Mouse (Mus musculus) CH12.LX (cell line): ENCODE measurements at regions not wholly inside any gene's neighbourhood (a gene's known extent, or its start where the extent isn't known, plus 50 kb on each side); places are given as distances from the start of the nearest gene placed in this dataset.

Experiments used
- CTCF ChIP-seq, 2 experiments: IDR thresholded peaks in 1 of 2; conservative IDR thresholded peaks in 1 of 2; 2 replicates each; pipeline ENCODE4 v1.5.1; 2011 to 2012; ENCODE audit warnings: low read depth in 2 of 2, low read length in 2 of 2, improper control_type of control experiment in 1 of 2, inconsistent platforms in 1 of 2, mild to moderate bottlenecking in 1 of 2, moderate library complexity in 1 of 2
- JUND ChIP-seq: conservative IDR thresholded peaks from 2 replicates; pipeline ENCODE4 v1.6.1; 2011; ENCODE audit warnings: low read depth, low read length, improper control_type of control experiment
- MAFK ChIP-seq: IDR thresholded peaks from 2 replicates; pipeline ENCODE4 v1.6.1; 2011; ENCODE audit warnings: low read length, improper control_type of control experiment; ENCODE audit not compliant: insufficient replicate concordance
- NRF1 ChIP-seq: IDR thresholded peaks from 2 replicates; pipeline ENCODE4 v1.6.1; 2014; ENCODE audit warnings: low read depth, mild to moderate bottlenecking, inconsistent platforms, low read length, improper control_type of control experiment, moderate library complexity
- POLR2A ChIP-seq: IDR thresholded peaks from 2 replicates; pipeline ENCODE4 v1.6.1; 2011; ENCODE audit warnings: low read depth, mild to moderate bottlenecking, improper control_type of control experiment, low read length
- TCF12 ChIP-seq: IDR thresholded peaks from 2 replicates; pipeline ENCODE4 v1.6.1; 2014; ENCODE audit warnings: low read depth, mild to moderate bottlenecking, inconsistent platforms, low read length, improper control_type of control experiment

DNA sequence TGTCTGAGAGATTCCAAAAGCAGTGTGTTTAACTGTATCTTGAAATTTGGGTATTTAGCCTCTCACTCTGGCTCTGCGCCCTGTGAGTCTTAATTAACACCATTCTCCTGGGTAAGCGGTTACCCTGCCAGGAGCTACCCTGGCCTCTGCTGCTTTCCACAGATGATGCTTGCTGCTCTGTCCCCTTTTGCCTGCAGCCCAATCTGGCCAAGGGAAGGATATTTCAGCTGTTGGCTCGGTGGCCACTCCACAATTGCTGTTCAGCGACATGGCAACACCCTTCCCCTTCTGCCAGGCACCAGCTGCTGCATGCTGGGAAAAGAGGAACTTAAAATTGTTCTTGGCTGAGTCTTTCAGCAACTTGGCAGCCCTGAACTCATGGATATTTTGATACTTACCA lies 707.4 kb upstream of the Tmpo start:
- TF ChIP-seq POLR2A: no peak
- TF ChIP-seq MAFK: no peak
- no peak for TF ChIP-seq CTCF (conservative IDR thresholded peaks at IDR 0.05 in 1 of 2, IDR thresholded peaks at IDR 0.05 in 1 of 2; ENCODE audit: low read depth in 2 of 2, low read length in 2 of 2)
- no peak for TF ChIP-seq TCF12
- TF ChIP-seq NRF1: no peak
- no peak for TF ChIP-seq JUND
